Mouse (Mus musculus): ENCODE results near the gene Kcnj6. TPM values are rescaled to one million over a fixed set of nuclear protein-coding genes. Genes with fewer than 3 reads are reported as not detected.

Kcnj6 gene
- total RNA-seq, 2 experiments from 2014 or later = not detected

DNA sequence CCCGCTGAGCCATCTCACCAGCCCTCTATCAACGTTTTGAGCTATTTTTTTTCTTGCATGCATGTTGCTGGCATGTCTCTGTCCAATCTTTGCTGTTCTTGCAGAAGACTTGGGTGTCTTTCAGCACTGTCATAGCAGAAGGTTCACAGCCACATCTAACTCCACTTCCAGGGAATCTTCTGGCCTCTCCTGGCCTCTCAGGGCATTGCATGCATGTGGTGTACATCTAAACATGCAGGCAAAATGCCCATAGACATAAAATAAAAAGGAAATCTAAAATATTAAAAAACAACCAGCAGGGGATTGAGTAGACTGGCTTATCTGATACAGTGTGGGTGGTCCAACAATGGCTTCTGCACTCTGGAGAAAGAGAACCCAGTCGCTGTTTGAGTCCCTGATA is 262.0 kb downstream of the Kcnj6 start:
- no peak for ATAC-seq (replicated peaks; ENCODE audit: low FRiP score, low TSS enrichment, poor library complexity, severe bottlenecking)

DNA sequence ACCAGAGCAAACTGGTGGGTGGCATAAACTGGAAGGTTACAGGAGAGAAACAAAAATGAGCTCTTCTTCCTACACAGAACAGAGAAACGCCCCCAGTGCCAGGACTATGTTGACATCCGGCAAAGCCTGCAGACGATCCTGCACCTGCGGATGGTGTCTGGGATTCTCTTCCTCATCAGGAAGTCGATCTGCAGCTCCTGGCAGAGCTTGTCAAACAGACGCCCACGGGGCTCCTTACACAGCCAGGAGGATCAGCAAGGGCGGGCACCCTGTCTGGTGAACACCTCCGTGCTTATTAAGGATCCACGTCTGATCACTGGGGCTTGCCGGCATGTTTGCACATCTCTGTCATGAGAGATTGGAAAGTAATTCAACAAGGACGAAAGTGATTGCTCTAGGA is 266.5 kb downstream of the Kcnj6 start:
- ATAC-seq (replicated peaks; ENCODE audit: low FRiP score, low TSS enrichment, poor library complexity, severe bottlenecking) = no peak

DNA sequence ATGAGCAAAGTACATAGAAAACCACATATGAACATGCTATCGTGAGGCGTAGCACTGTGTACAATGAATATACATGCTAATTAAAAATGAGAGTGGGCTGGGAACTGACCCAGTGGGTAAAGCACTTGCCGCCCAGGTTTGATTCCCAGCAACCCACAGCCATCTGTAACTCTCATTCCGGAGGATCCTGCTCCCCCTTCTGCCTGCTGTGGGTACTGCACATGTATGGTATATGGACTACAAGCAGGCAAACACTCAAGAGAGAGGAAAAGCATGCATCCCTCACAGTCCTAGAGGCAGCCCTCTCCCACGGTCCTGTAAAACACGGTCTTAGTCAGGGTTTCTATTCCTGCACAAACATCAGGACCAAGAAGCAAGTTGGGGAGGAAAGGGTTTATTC is 268.3 kb downstream of the Kcnj6 start:
- no peak for ATAC-seq (replicated peaks; ENCODE audit: low FRiP score, low TSS enrichment, poor library complexity, severe bottlenecking)

DNA sequence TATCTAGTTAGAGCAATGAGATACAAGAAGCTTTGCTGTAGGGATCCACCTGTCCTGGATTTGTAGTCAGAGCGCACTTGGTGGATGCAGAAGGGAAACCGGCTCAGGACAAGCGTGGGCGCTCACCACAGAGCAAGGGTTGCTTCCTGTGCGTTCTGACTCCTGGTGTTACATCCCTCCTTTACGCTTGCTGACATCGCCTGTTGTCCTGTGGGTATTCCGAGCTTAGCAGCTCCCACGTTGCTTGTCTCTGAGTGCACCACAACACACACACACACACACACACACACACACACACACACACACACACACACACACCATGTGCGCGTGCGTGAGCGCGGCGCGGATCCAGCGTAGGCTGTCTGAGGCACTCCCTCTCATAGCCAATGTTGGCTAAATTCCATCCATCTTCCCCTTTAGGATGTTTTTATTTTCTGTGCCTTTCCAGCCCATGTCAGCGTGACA is 272.7 kb downstream of the Kcnj6 start:
- 0 out of 2 replicates have a peak, but pooled peaks have one; percentile 19 for ATAC-seq (replicated peaks; ENCODE audit: low FRiP score, low TSS enrichment, poor library complexity, severe bottlenecking)

DNA sequence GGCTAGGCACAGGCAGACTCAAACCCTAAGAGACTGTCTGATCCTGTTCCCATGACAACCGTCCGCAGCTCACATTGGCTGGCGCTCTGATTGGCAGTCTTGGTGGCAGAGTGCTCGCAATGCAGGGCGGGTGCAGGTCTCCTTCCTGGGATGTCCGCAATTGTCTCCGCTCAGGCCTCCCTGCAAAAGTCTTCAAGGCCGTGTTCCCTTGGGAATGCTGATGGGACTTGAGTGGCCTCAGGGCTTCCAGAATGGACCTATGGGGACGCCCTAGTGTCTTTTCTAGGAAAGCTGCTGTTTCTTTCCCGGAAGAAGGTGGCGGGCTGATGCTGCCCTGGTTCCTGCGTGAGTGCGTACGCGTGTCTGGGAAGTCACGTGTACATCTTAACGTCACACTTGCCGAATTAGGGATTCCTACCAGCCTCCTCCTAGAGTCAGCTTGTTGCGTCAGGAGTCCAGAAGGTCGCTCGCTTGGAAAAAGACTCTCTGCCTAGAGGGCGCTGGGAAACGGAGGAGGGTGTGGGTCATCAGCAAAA is 273.4 kb downstream of the Kcnj6 start:
- ATAC-seq (replicated peaks; ENCODE audit: low FRiP score, low TSS enrichment, poor library complexity, severe bottlenecking) = peak; percentile 86

DNA sequence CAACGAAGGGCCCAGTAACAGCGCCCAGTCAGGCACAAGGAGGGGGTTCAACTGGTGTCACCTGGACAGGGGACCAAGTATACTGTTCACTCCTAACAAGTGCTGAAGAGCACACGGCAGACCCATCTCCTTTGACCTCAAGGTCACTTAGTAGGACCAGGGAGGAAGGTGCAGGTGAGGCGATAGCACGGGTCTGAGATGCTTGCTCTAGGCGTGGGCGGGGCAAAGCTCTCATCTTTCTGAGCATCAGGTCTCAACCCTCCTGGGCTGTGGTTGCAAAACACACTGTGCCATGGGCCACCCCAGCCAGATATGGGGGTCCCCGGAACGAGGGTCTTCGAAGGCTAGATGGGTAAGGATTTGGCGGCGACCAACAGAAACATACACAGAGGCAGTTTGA is 274.6 kb downstream of the Kcnj6 start:
- ATAC-seq (replicated peaks; ENCODE audit: low FRiP score, low TSS enrichment, poor library complexity, severe bottlenecking) = no peak

DNA sequence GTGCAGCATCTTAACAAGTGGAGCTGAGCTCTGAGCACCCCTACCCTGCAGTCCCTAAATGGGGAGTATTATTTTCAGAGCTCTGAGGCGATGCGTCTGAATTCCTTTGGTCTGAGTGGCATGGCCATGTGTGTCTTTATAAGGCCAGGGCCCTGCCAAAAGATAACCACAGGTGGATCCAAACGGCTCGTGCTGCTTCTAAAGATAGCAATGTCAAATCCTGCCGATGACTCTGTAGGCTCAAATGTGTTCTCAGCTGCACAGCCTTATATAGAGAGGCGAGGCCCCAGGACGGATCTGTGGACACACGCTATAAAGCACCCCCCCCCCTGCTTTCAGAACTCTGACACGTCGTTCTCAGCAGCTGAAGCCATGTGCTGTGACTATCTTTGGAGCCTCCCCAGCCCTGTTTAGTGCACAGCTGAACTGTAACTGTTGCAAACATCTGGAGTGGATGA is 275.9 kb downstream of the Kcnj6 start:
- ATAC-seq (replicated peaks; ENCODE audit: low FRiP score, low TSS enrichment, poor library complexity, severe bottlenecking) = no peak

DNA sequence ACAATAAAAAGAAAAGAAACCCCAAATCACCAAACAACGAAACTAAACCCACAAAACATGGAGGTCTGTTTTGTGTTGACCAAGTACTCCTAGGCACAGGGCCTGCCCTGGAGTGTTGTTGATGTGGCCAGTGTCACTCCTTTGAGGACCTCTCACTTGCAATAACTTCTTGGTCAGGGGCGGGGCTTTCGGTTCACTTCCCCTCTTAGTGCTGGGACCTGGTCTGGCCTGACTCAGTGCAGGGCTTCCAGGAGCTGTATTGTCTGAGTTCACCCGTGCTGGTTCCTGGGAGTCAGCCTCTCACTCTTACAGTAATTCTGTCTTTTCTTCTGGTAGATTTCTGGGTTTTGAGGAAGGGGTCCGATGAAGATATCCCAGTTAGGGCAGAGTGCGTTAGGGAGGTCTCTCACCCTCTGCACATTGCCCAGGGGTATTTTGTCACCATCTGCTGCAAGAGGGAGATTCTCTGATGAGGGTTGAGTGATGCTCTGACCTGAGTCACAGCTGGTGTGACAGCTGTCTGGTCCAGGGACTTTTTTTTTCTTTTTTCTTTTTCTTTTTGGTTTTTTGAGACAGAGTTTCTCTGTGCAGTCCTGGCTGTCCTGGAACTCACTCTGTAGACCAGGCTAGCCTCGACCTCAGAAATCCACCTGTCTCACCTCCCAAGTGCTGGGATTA is 276.9 kb downstream of the Kcnj6 start:
- ATAC-seq (replicated peaks; ENCODE audit: low FRiP score, low TSS enrichment, poor library complexity, severe bottlenecking) = no peak

DNA sequence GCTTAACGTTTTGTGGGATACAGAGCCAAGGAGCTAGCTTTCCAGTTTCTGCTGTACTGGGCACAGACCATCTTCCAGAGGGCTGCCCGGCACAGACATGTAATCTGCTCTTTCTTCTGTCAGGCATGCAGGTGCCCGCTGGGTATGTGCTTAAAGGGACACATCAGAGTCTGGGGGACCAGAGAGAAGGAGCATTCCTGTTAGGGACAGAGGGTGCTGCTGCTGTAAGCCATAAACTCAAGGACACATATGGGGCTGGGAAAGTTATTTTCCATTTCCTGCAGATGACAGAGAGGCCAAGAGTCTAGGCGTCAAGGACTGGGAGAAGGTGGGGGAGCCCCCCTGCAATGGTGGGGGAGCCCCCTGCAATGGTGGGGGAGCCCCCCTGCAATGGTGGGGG is 278.0 kb downstream of the Kcnj6 start:
- no peak for ATAC-seq (replicated peaks; ENCODE audit: low FRiP score, low TSS enrichment, poor library complexity, severe bottlenecking)

DNA sequence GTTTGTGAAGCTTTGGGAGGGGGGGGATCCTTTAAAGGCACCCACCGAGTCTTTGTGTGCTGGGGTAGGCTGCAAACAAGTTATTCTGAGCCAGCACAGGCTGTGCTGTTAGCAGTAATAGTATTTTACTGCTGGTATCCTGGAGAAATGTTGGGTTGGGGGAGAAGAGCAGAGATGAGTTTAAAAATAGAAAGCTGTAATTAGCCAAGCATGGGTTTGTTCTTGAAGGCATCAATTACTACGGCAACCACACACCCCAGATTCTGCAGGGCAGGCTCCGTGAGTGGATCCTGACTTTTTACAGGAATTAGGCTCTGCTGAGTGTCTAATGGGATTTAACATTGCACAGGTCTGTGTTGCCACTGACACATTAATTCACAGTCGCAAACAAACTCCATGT is 278.6 kb downstream of the Kcnj6 start:
- no peak for ATAC-seq (replicated peaks; ENCODE audit: low FRiP score, low TSS enrichment, poor library complexity, severe bottlenecking)

DNA sequence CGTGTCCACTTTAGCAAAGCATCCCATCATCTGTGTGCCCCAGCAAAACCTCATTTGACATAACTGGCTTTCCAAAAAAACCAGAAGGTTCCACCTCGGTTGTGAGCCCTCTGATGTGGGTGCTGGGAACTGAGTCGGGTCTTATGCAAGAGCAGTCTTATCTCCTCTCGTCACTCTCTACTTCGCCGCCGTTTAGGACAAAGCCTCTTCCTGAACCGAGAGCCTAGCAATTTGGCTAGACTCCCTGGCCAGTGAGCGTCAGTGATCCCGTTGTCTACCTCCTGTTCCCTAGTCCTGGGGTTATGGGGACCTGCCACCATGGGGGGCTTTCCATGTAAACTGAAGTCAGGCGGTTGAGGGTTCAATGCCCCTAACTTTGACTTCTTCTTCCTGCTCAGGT is 280.4 kb downstream of the Kcnj6 start:
- ATAC-seq (replicated peaks; ENCODE audit: low FRiP score, low TSS enrichment, poor library complexity, severe bottlenecking) = no peak

DNA sequence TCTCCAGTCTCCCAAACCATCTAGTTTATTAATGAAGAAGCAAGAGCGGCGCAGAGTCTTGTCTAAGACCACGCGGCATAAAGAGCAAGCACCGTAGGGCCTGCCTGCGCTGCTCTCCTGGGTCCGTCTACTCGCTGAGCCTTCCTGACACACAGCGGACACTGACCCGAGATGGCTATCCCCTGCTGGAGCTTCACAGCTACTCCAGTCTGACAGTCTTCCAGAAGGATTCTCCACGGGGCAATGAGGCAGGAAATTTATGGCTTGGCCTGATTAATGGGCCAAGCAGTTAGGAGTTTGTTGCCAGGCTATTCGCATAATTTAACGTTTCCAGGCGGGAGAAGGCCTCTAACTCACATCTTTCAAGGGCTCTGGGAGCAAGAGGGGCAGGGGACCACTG is 283.0 kb downstream of the Kcnj6 start:
- ATAC-seq (replicated peaks; ENCODE audit: low FRiP score, low TSS enrichment, poor library complexity, severe bottlenecking) = no peak

DNA sequence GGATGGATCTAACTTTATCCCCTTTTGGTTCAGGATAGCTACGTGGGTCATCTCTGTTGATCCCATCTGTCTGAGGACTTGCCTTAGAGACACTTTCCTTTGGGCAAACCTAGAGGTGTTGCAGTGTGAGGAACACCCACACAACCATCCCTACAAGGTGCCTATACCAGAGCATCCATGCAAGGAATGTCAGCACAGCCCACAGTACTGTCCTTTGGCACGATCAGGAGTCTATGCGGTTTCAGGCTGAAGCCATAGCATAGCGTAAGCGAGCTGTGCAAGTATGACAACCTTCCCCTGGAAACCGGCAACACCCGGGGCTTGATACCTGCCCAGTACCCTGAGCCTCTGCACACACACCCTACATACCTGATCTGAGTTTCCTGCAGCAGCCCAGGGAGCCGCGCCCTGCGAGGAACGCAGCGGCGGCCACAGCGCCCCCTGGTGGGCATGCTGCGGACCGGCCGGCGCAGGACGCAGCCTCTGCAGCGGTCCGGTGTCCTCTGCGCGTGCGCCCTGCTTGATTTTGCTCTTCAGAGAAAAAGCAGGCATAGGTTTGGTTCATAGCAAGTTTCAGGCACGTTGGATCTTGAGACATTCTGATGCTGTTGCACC is 283.9 kb downstream of the Kcnj6 start:
- peak; percentile 84 for ATAC-seq (replicated peaks; ENCODE audit: low FRiP score, low TSS enrichment, poor library complexity, severe bottlenecking)

DNA sequence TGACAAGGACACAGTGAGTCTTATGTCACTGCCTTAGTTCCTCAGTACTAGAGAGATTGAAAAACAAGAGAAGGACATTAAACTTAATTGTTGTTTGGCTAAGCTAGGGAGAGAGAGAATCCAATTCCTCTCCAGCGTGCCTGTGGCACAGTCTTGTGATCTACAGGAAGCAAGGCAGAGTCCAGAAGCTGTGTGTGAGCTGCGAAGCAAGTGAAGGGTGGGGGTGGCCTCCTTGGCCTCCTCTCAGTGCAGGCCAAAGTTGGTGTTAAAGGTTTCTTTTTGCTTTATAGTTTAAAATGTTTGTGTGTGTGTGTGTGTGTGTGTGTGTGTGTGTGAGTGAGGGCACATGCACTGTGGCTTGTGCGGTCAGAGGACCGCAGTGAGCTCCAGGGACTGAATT is 295.5 kb downstream of the Kcnj6 start:
- ATAC-seq (replicated peaks; ENCODE audit: low FRiP score, low TSS enrichment, poor library complexity, severe bottlenecking) = no peak

DNA sequence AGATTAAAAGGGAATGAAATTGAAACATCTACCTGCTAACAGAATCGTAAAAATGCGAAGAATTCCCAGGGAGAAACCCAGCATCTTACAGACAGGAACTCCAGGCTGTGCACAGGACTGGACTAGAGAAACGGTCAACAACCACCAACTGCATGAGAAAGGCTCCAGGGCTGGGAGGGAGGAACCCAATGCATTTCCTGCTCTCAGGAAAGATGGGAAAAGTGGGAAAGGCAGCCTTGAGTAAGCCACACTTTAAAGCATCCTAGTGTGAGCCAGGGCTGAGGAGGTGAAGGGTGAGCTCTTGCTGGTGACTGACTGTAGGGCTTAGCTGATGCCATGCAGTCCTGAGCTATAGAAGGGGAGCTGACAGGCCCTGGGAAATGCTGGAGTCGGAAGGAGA is 296.4 kb downstream of the Kcnj6 start:
- ATAC-seq (replicated peaks; ENCODE audit: low FRiP score, low TSS enrichment, poor library complexity, severe bottlenecking) = no peak
